Mouse (Mus musculus) left cerebral cortex, postnatal 4 days (tissue): ENCODE results near the gene Spata21. TPM values are rescaled to one million over a fixed set of nuclear protein-coding genes. Genes with fewer than 3 reads are reported as not detected.
A peak's percentile ranks its signal among the peaks of the same experiment; 100 is the strongest.
"Not testable (repeated sequence)": the region's sequence is repeated elsewhere in the genome, so short reads cannot be mapped to it uniquely, and the experiment has no call there.

Experiments used
- DNase-seq: peaks from one replicate; pipeline ENCODE4 v3.0.0-alpha.2; 2022
- intact Hi-C: fragments of 180-260 bp; cut with DNase I; formaldehyde crosslinking; loops from one replicate; pipeline ENCODE4 v1.15.1; 2025
- total RNA-seq, 2 experiments: library from RNA; stranded (reverse); gene quantifications; 2 replicates each; pipeline ENCODE4 v1.2.3; 2021

The Spata21 gene
- total RNA-seq, 2 experiments from 2014 or later: 0.40 TPM; not detected in 1

DNA sequence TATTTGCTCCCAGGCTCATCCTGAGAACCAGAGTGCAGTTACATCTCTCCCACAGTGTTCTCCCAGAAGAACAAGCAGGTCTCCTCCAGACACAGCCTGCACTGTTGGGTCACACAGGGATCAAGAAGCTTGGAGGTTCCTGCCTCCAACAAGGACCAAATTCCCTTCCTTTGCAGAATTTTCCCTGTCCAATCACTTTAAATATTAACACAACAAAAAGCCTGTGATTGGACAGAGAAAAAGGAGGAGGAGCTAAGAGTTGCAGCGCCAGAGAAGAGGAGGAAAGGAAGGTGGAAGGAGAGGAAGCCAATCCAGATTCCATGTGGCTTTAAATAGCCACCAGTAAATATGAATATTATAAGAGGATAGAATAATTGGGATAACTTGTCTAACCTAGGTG is 34.9 kb downstream of the Spata21 start:
- intact Hi-C loops: no loop called here

DNA sequence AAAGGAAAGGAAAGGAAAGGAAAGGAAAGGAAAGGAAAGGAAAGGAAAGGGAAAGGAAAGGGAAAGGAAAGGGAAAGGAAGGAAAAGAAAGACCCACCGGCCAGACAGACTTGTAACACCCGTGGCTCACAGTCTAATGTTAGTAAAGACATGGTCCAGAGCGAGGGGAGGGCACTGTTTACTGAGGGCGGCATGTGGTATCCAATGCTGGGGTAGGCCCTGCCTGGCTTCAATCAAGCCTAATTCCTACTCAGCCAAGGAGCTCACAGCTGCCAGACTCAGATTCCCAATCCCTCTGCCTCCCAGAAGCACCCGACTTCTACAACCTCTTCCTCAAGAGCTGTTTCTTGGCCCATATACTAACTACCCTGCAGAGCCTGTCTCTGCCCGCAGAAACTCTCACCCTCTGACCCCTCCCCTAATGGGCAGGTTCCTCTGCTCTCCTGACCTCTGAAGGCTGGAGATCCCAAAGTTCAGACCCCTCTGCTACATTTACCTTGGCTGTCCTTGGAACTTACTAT is 41.1 kb downstream of the Spata21 start:
- intact Hi-C loops: no loop called here
- no peak for DNase-seq

More for the DNA sequence above, 34.9 kb downstream of the Spata21 start:
- no peak for DNase-seq

GRCm38 (mm10) chr4:141130704-141131342 is 42.7 kb downstream of the Spata21 start:
- no peak for DNase-seq
- intact Hi-C loops: no loop called here

- intact Hi-C loops: no loop called here
- no peak for DNase-seq
Measured at GRCm38 (mm10) chr4:141131531-141132061, 43.5 kb downstream of the Spata21 start.

DNA sequence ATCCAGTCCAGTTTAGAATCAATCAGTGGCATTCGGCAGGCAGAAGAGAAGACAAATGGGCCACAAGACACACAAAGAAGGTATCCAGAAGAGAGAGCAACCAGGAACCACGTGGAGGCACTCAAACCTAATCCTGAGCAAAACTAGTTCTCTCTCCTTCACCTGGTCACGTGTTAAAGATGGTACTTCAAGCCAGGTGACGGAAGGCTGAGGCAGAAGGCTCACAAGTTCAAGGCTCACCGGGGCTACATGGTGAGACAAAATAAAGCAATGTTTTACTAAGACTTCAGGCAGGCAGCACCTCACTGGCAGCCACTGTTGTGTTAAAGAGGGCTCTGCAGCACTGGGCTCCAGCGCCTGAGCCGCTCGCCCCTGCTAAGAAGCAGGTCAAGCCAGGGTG is 44.1 kb downstream of the Spata21 start:
- no peak for DNase-seq
- intact Hi-C loops: no loop called here

GRCm38 (mm10) chr4:141133227-141133626 is 45.1 kb downstream of the Spata21 start:
- intact Hi-C loops: no loop called here

DNA sequence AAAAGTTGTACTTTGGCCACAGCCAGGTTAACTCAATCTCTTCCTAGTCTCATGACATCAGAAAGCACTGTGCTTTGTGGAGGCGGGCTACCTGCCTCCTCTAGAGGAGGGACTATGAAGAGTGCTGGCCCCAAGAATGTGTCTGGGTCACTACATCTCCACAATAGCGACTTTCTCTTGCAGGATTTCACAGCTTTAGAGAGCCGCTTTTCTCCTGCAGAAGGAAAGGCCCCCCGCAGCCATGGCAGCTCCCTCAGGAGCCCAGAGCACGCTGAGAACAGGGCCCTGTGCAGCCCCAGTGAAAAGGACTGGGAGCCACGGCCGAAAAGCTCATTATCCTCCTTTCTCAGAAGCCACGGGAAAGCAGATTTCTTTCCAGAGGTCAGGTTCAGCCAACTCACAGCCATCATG is 45.9 kb downstream of the Spata21 start:
- intact Hi-C loops: no loop called here
- no peak for DNase-seq

More at GRCm38 (mm10) chr4:141133227-141133626, 45.1 kb downstream of the Spata21 start:
- no peak for DNase-seq

DNA sequence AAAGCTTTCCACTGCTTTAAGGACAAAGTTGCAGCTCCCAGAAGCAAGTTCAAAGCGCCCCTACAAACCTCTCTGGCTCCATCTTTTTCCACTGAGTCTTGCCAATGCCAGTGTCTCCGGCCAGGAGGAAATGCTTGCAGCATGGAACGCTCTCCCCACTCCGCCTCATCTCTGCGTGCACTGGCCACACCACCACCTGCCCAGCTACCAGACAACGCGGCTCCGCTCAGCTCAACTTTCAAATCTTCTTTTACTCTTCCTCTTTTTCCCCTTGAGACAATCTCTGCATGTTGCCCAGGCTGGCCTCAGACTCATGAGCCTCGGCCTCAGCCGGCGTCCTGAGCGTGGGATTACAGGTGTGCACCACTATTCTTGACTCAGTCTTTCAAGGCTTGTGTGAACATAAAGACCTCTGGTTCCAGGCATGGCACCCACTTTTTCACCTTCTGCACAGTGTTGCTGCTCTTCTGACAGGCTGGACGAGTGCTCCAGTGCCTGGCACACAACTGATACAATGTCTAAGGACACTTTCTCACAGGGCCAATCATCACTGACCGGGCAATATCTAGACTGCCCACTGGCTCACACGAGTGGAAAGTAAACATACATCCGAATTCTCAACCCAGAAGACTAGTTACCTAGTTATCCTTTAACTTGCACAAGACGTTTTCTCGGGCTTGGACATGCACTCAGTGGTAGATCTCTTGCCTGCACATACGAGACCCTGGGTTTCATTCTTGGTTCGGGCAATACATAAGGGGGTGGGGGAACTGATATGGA is 46.8 kb downstream of the Spata21 start:
- no peak for DNase-seq
- intact Hi-C loops: no loop called here

DNA sequence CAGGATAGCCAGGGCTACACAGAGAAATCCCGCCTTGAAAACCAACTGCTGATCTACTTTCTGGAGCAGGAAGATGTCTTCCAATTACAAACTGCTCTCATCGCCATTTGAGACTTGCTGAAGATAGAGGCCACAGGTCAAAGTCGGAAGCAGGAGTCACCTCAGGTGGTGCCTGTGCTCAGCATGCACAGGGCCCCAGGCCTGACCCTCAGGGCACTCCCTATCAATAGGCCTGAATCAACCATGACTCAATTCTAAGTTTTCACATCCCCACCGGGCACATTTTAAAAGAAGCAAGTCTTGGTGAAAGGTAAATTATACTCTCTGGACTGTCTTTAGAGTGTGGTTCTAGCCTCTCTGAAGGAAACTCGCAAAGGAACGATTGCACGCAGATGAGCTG is 48.0 kb downstream of the Spata21 start:
- no peak for DNase-seq
- intact Hi-C loops: no loop called here

DNA sequence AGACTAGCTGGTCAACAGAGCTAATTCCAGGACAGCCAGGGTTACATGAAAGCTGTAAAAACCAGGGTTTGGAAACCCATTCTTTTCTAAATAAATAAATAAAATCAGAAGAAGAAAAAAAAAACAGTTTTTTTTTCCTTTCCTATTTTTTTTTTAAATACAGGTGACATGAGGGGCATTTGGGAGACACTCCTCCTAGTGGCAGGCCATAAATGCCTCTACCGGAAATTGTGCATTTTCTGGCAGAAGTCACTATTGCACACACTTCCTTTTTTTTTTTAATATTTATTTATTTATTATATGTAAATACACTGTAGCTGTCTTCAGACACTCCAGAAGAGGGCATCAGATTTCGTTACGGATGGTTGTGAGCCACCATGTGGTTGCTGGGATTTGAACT is 49.6 kb downstream of the Spata21 start:
- intact Hi-C loops: not testable (repeated sequence)

DNA sequence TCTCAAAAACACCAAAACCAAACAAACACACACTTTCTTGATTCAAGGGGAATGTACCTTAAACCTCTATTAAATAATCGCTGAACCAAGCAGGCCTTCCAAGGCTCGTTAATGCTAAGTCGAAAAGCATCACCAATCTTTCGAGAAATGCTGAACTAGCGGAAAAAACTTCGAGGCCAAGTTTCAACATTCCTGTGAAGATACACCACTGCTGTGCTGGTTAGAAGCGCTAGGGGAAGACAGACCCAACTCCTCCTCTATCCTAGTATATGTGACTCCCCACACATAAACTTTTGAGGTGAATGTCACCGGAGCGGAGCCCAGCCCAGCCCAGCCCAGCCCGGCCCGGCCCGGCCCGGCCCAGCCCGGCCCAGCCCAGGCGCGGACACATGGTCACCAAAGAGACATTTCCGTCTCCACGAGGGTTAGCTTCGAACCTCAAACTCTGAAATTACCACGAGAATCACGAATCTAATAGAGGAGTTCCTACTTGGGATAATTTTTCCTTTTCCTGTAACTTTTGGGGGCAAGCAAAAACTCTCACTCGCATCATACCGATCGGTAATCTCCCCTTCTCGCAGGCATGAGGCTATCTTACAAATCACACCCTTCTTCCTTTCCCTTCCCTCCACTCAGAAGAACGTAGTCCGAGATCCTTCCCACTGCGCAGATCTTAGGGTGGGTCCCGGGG is 50.4 kb downstream of the Spata21 start:
- intact Hi-C loops: no loop called here
- DNase-seq: no peak

More for the DNA sequence above, 49.6 kb downstream of the Spata21 start:
- DNase-seq: not testable (repeated sequence)

DNA sequence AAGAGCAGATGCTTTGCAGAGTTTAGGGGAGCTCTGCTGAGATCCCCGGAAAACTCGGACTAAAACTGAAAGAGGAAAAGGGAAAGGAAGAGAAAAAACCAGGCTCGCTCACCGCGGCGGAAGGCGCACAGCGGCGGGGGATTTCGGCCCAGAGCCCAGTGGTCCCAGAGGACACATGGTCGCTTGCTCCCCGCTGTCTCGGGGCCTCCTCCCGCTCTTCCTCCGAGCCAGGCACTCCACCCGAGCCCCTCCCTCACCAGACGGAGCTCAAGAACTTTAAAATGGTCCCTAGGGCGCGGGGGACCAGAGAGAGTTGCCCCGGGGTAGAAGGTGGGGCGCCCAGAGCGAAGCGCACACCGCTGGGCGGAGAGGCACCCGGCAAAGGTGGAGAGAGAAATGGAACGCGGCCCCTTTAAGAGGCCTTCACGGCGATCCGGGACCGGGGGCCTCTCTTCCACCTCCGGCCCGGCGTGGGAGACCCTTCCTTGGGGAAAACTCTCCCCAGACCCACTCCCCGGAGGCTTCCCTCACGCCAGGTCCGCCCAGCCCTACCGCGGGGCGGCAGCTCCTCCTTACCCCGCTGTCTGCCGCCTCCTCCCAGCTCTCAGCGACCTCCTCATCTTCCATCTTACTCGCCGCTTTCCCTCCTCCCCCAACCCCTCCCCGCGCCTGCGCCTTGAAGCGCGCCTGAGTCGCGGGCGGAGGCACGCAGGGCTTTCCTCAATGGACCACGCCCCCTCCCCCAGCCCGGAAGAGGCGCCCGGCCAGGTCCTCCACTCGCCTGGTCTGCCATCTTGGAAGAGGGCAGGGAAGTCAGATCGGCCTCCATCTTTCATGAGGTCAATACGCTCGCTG is 51.2 kb downstream of the Spata21 start, which contains the start of gene Szrd1:
Gene Szrd1 (minus strand): TSS at position 660 of the 855 bp plus-strand sequence.
- DNase-seq: peak; percentile 100
- intact Hi-C loops: no loop called here

DNA sequence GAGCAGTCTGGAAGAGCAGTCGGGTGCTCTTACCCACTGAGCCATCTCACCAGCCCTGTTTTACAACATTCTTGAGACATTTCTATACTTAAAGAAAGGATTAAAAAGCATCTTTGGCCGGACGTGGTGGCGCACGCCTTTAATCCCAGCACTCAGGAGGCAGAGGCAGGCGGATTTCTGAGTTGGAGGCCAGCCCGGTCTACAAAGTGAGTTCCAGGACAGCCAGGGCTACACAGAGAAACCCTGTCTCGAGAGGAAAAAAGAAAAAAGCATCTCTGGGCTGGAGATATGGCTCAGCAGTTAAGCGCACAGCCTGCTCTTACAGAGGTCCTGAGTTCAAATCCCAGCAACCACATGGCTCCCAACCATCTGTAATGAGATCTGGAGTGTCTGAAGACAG is 52.2 kb downstream of the Spata21 start:
- DNase-seq: not testable (repeated sequence)
- intact Hi-C loops: loop anchor here (5.0 to 10.0 kb wide), 2 partner anchors 74 to 222 kb away; partner anchors contain the start of gene Rsg1

DNA sequence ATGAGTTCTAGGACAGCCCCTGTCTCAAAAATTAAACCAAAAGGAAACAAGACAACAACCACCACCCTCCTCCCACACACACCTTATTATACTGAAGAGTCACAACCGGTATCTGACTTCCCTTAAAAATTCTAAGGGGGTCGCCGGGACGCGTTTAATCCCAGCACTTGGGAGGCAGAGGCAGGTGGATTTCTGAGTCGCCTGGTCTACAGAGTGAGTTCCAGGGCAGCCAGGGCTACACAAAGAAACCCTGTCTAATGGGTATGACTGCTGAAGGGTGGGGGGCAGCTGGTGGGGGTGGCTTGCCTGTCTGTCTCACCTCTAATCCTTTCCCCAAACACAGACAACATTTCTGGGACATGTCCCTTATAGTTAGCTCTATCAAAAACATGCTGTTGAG is 52.8 kb downstream of the Spata21 start:
- intact Hi-C loops: loop anchor here (5.0 to 10.0 kb wide), 2 partner anchors 74 to 221 kb away; partner anchors contain the start of gene Rsg1
- no peak for DNase-seq

- peak; percentile 66 for DNase-seq
- intact Hi-C loops: loop anchor here (5.0 to 10.0 kb wide), 2 partner anchors 72 to 220 kb away; partner anchors contain the start of gene Rsg1
Measured at GRCm38 (mm10) chr4:141142285-141142811, 54.2 kb downstream of the Spata21 start.

DNA sequence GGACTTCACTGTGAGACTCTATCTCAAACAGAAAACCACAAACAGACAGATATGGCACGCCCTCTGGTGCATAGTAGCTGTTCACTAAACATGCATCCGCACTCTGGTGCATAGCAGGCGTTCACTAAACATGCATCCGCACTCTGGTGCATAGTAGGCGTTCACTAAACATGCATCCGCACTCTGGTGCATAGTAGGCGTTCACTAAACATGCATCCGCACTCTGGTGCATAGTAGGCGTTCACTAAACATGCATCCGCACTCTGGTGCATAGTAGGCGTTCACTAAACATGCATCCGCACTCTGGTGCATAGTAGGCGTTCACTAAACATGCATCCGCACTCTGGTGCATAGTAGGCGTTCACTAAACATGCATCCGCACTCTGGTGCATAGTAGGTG is 57.0 kb downstream of the Spata21 start:
- DNase-seq: not testable (repeated sequence)
- intact Hi-C loops: loop anchor here (10.0 kb wide), 1 partner anchor 70 kb away; the partner anchor contains the start of gene Rsg1

- intact Hi-C loops: loop anchor here (10.0 kb wide), 1 partner anchor 68 kb away; the partner anchor contains the start of gene Rsg1
- no peak for DNase-seq
Measured at GRCm38 (mm10) chr4:141146491-141147033, 58.4 kb downstream of the Spata21 start.

DNA sequence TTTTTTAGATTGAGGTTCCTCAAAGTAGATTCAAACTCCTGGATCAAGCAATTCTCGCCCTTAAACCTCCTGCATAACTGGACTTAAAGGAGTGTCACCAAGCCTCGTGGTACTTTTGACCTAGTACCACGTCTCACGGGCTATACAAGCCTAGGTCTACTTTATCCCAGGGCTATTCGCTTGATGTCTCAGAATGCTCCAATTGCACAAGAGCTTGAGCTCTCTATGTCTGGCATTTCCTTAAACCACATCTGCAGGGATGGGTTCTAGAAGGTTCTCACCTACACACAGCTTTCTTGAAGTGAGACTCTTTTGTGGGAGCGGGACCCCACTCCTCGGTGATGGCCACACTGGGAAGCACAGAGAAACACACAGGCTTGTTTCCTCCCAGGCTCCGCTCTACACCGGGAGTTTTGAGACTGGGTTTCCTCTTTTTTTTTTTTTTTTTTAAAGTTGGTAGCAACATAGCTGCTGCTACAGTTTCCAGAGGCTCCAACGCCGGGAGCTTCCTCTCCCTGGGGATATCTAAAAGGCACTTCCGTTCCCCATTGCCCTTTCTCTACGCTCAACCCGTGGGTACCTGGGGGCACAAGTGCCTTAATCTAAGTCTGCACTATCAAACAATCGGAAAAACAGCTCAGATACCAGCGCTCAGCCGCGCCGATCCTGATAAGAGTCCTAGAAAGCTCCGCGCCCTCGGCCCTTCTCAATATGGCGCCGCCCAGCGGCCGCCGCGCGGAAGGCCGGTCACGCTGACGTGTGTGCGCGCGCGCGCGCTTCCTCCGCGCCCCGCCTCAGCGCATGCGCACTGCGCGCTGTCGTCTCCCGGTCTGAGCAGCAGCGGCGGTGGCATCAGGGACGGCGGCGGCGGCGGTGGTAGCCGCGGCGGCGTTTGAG is 59.2 kb downstream of the Spata21 start, which contains the start of gene Fbxo42:
Gene Fbxo42 (plus strand): TSS at position 802 of the 897 bp plus-strand sequence.
- intact Hi-C loops: loop anchor here (10.0 kb wide), 1 partner anchor 67 kb away; the partner anchor contains the start of gene Rsg1

More for the DNA sequence above, 59.2 kb downstream of the Spata21 start, which contains the start of gene Fbxo42:
- peak; percentile 96 for DNase-seq
